20 mouse cellular contexts compared by ENCODE assay signal in genomic region chr1:86426128-86426527, GRCm38 (mm10). TPM values are rescaled to one million over a fixed set of nuclear protein-coding genes. Genes with fewer than 3 reads are reported as not detected.
DNase-seq lines count a peak whose midpoint lies in the region; ATAC-seq and TF ChIP-seq lines count a peak whose summit lies in the region.
"Had no signal": no experiment of that assay in that cellular context is flagged by ENCODE, and none has a peak within 500 bp of the region (broad histone marks: within the 10 kb centered on the region; RNA-seq: fewer than 3 reads in every experiment).

TSS of gene Nmur1 (minus strand) at chr1:86426228.
TSS of gene Tex44 (plus strand) at chr1:86426329.

- 93% methylated on average over 8 of the region's 8 CpGs for WGBS in forebrain, embryonic 13.5 days
- 95% methylated on average over 8 of the region's 8 CpGs for WGBS in forebrain, embryonic 16.5 days
- WGBS in stomach, embryonic 16.5 days = 90% methylated on average over 8 of the region's 8 CpGs
- whole genome bisulfite sequencing in stomach, postnatal 0 days = 91% methylated on average over 8 of the region's 8 CpGs
- WGBS in limb, embryonic 11.5 days = 86% methylated on average over 8 of the region's 8 CpGs
- 92% methylated on average over 8 of the region's 8 CpGs for WGBS in cerebellum, adult 2 months

- H3K9me3 ChIP-seq in forebrain, embryonic 13.5 days (replicated peaks) = no peaks in the 10 kb centered on the region
- H3K9me3 ChIP-seq in forebrain, embryonic 16.5 days (ENCODE audit: control insufficient read depth, low read length) = no peaks in the 10 kb centered on the region
- H3K9me3 ChIP-seq in stomach, embryonic 16.5 days (replicated peaks; ENCODE audit: control insufficient read depth, low read length) = no peaks in the 10 kb centered on the region
- H3K9me3 ChIP-seq in stomach, postnatal 0 days (ENCODE audit: control insufficient read depth, low read length) = no peaks in the 10 kb centered on the region
- no peaks in the 10 kb centered on the region for H3K9me3 ChIP-seq in limb, embryonic 11.5 days (ENCODE audit: control insufficient read depth, low read length)

- H3K27me3 ChIP-seq in forebrain, embryonic 13.5 days = no peaks in the 10 kb centered on the region
- no peaks in the 10 kb centered on the region for H3K27me3 ChIP-seq in forebrain, embryonic 16.5 days (replicated peaks; ENCODE audit: control insufficient read depth, insufficient read depth, low read length)
- no peaks in the 10 kb centered on the region for H3K27me3 ChIP-seq in stomach, embryonic 16.5 days (ENCODE audit: control insufficient read depth, insufficient read depth, low read length)
- H3K27me3 ChIP-seq in stomach, postnatal 0 days (ENCODE audit: control insufficient read depth, insufficient read depth, low read length) = no peaks in the 10 kb centered on the region
- H3K27me3 ChIP-seq in limb, embryonic 11.5 days (ENCODE audit: control insufficient read depth, insufficient read depth, low read length) = no peaks in the 10 kb centered on the region
- no peaks in the 10 kb centered on the region for H3K27me3 ChIP-seq in cerebellum, adult 2 months (ENCODE audit: control insufficient read depth, insufficient read depth, low read length)

- H3K4me1 ChIP-seq in forebrain, embryonic 13.5 days = peaks cover 18% of the 10 kb centered on the region
- peaks cover 5% of the 10 kb centered on the region for H3K4me1 ChIP-seq in forebrain, embryonic 16.5 days (replicated peaks; ENCODE audit: control insufficient read depth, insufficient read depth, low read length)
- 0 out of 2 replicates have a peak, but pooled peaks cover 5% of the 10 kb centered on the region for H3K4me1 ChIP-seq in stomach, embryonic 16.5 days (ENCODE audit: control insufficient read depth, insufficient read depth, low read length)
- no peaks in the 10 kb centered on the region for H3K4me1 ChIP-seq in stomach, postnatal 0 days (replicated peaks; ENCODE audit: control insufficient read depth, insufficient read depth)
- peaks cover 13% of the 10 kb centered on the region for H3K4me1 ChIP-seq in limb, embryonic 11.5 days (ENCODE audit: control insufficient read depth, insufficient read depth, low read length)
- H3K4me1 ChIP-seq in cerebellum, adult 2 months (ENCODE audit: control insufficient read depth, insufficient read depth, low read length) = no peaks in the 10 kb centered on the region

- no peak for TF ChIP-seq EP300 in stomach, postnatal 0 days (optimal IDR thresholded peaks at IDR 0.05)

- no peaks in the 10 kb centered on the region for H3K36me3 ChIP-seq in forebrain, embryonic 13.5 days (ENCODE audit: poor library complexity, severe bottlenecking)
- H3K36me3 ChIP-seq in forebrain, embryonic 16.5 days (ENCODE audit: control insufficient read depth, insufficient read depth) = no peaks in the 10 kb centered on the region
- H3K36me3 ChIP-seq in stomach, embryonic 16.5 days (ENCODE audit: control insufficient read depth, insufficient read depth, low read length) = no peaks in the 10 kb centered on the region
- H3K36me3 ChIP-seq in stomach, postnatal 0 days (ENCODE audit: control insufficient read depth, insufficient read depth, low read length) = no peaks in the 10 kb centered on the region
- H3K36me3 ChIP-seq in limb, embryonic 11.5 days (ENCODE audit: control insufficient read depth, insufficient read depth, low read length) = no peaks in the 10 kb centered on the region

- no peak within 1 kb of the TSS for H3K4me3 ChIP-seq in forebrain, embryonic 13.5 days
- no peak within 1 kb of the TSS for H3K4me3 ChIP-seq in forebrain, embryonic 16.5 days (replicated peaks; ENCODE audit: low read length)
- no peak within 1 kb of the TSS for H3K4me3 ChIP-seq in stomach, embryonic 16.5 days (replicated peaks; ENCODE audit: low read length)
- no peak within 1 kb of the TSS for H3K4me3 ChIP-seq in stomach, postnatal 0 days (ENCODE audit: low read depth, low read length)
- H3K4me3 ChIP-seq in limb, embryonic 11.5 days (ENCODE audit: low read depth, low read length) = no peak within 1 kb of the TSS
- no peak within 1 kb of the TSS for H3K4me3 ChIP-seq in cerebellum, adult 2 months (replicated peaks; ENCODE audit: insufficient read depth, low read depth, low read length)

- TF ChIP-seq POLR2A in cerebellum, adult 2 months (IDR thresholded peaks at IDR 0.05; ENCODE audit: borderline replicate concordance, insufficient read depth, low read length) = no peak

- no peak for TF ChIP-seq CTCF in stomach, postnatal 0 days (IDR thresholded peaks at IDR 0.05; ENCODE audit: low read depth)
- TF ChIP-seq CTCF in cerebellum, adult 2 months (IDR thresholded peaks at IDR 0.05; ENCODE audit: borderline replicate concordance, insufficient read depth, low read depth, low read length) = no peak

- intact Hi-C loops in left cerebral cortex, postnatal 10 days (cut with DNase I) = loop anchor here (5.0 kb wide), 1 partner anchor 54 kb away; no protein-coding TSS in a partner anchor

- H3K27ac ChIP-seq in forebrain, embryonic 13.5 days = peak within 1 kb of the TSS; percentile 46; the same call in 1 of the 2 replicates
- H3K27ac ChIP-seq in forebrain, embryonic 16.5 days (ENCODE audit: low read length) = no peak within 1 kb of the TSS; the same call in 1 of the 2 replicates
- H3K27ac ChIP-seq in stomach, embryonic 16.5 days (ENCODE audit: low read length) = no peak within 1 kb of the TSS
- H3K27ac ChIP-seq in stomach, postnatal 0 days (replicated peaks) = no peak within 1 kb of the TSS
- H3K27ac ChIP-seq in limb, embryonic 11.5 days (replicated peaks; ENCODE audit: low read depth, low read length) = no peak within 1 kb of the TSS
- no peak within 1 kb of the TSS for H3K27ac ChIP-seq in cerebellum, adult 2 months (ENCODE audit: insufficient read depth, low read length)

- 0 out of 2 replicates have a peak within 1 kb of the TSS, but pooled peaks have one; percentile 1 for H3K4me2 ChIP-seq in forebrain, embryonic 13.5 days
- H3K4me2 ChIP-seq in forebrain, embryonic 16.5 days (ENCODE audit: low read length) = no peak within 1 kb of the TSS
- H3K4me2 ChIP-seq in stomach, embryonic 16.5 days (ENCODE audit: low read depth, low read length) = no peak within 1 kb of the TSS
- no peak within 1 kb of the TSS for H3K4me2 ChIP-seq in stomach, postnatal 0 days (replicated peaks; ENCODE audit: low read depth)
- no peak within 1 kb of the TSS for H3K4me2 ChIP-seq in limb, embryonic 11.5 days (ENCODE audit: low read depth, severe bottlenecking)

- no peak for DNase-seq in stomach, postnatal 0 days (ENCODE audit: low spot score)
- DNase-seq in limb, embryonic 11.5 days (ENCODE audit: low spot score) = no peak
- no peak for DNase-seq in adrenal gland, postnatal 10 days
- DNase-seq in cerebellum, adult 2 months = no peak
- no peak for DNase-seq in left cerebral cortex, postnatal 10 days (ENCODE audit: extremely low spot score in 1 of 2, low spot score in 2 of 2)
- DNase-seq: cerebellum, adult 11-12 months; embryo, embryonic 11 days; gastrocnemius, postnatal 14 days; heart, postnatal 10 days; kidney, postnatal 25 days; lung, postnatal 14 days; spleen, adult 18-20 months had no signal

- no peak for ATAC-seq in forebrain, embryonic 13.5 days
- ATAC-seq in forebrain, embryonic 16.5 days = no peak
- no peak for ATAC-seq in stomach, embryonic 16.5 days (ENCODE audit: insufficient read depth, low FRiP score)
- no peak for ATAC-seq in stomach, postnatal 0 days (ENCODE audit: low FRiP score, low TSS enrichment)
- no peak for ATAC-seq in limb, embryonic 11.5 days (ENCODE audit: insufficient number of reproducible peaks, low FRiP score, low TSS enrichment, low read depth)
- ATAC-seq: intestine, postnatal 0 days had no signal

- no peak within 1 kb of the TSS for H3K9ac ChIP-seq in forebrain, embryonic 13.5 days
- H3K9ac ChIP-seq in forebrain, embryonic 16.5 days (replicated peaks; ENCODE audit: low read depth, low read length) = no peak within 1 kb of the TSS; the same call in 1 of the 2 replicates
- 0 out of 2 replicates have a peak within 1 kb of the TSS, but pooled peaks have one; percentile 28 for H3K9ac ChIP-seq in stomach, embryonic 16.5 days (ENCODE audit: low read length)
- H3K9ac ChIP-seq in stomach, postnatal 0 days (ENCODE audit: low read length) = no peak within 1 kb of the TSS
- peak within 1 kb of the TSS; percentile 22; the same call in 1 of the 2 replicates for H3K9ac ChIP-seq in limb, embryonic 11.5 days (ENCODE audit: low read length)

RNA-seq across cellular contexts. Expression of gene Nmur1, which starts in this region (rescaled TPM):
- 0.14 TPM in 1 of 2 replicates, not detected in the other for polyA plus RNA-seq in forebrain, embryonic 13.5 days (2015; fragmentation: Nextera tagmentation; extraction: Ambion mirVana)
- not detected in 2 replicates for polyA plus RNA-seq in forebrain, embryonic 16.5 days (2015; fragmentation: Nextera tagmentation; extraction: Ambion mirVana)
- polyA plus RNA-seq in stomach, embryonic 16.5 days (2015; fragmentation: Nextera tagmentation; extraction: Ambion mirVana) = not detected in 2 replicates
- polyA plus RNA-seq in stomach, postnatal 0 days (2015; fragmentation: Nextera tagmentation; extraction: Ambion mirVana) = 0.52 and 0.56 TPM in 2 replicates
- 0.12 and 0.40 TPM in 2 replicates for polyA plus RNA-seq in limb, embryonic 11.5 days (2014; fragmentation: Nextera tagmentation; extraction: Ambion mirVana)
- not detected for total RNA-seq in adrenal gland, postnatal 10 days (2021)
- polyA plus RNA-seq in cerebellum, adult 2 months (2012; rRNA removed) = 1.6 and 1.8 TPM in 2 replicates
- total RNA-seq in left cerebral cortex, postnatal 10 days (2021) = under 1 TPM in 1 of 2 experiments, not detected in 1; 0.63 TPM
- total RNA-seq: adrenal gland, postnatal 4 days; gastrocnemius, postnatal 14 days; heart, postnatal 10 days; layer of hippocampus, postnatal 25 days; liver, adult 2 months; MEL had no signal
- polyA plus RNA-seq: liver, adult 2 months had no signal

RNA-seq across cellular contexts. Expression of gene Tex44, which starts in this region (rescaled TPM):
- polyA plus RNA-seq in forebrain, embryonic 13.5 days (2015; fragmentation: Nextera tagmentation; extraction: Ambion mirVana) = not detected in 2 replicates
- polyA plus RNA-seq in forebrain, embryonic 16.5 days (2015; fragmentation: Nextera tagmentation; extraction: Ambion mirVana) = not detected in 2 replicates
- polyA plus RNA-seq in stomach, embryonic 16.5 days (2015; fragmentation: Nextera tagmentation; extraction: Ambion mirVana) = not detected in 2 replicates
- not detected in 2 replicates for polyA plus RNA-seq in stomach, postnatal 0 days (2015; fragmentation: Nextera tagmentation; extraction: Ambion mirVana)
- polyA plus RNA-seq in limb, embryonic 11.5 days (2014; fragmentation: Nextera tagmentation; extraction: Ambion mirVana) = not detected in 2 replicates
- total RNA-seq in adrenal gland, postnatal 10 days (2021) = not detected
- not detected in 2 replicates for polyA plus RNA-seq in cerebellum, adult 2 months (2012; rRNA removed)
- not detected for total RNA-seq in left cerebral cortex, postnatal 10 days (2021)
- total RNA-seq: adrenal gland, postnatal 4 days; gastrocnemius, postnatal 14 days; heart, postnatal 10 days; layer of hippocampus, postnatal 25 days; liver, adult 2 months; MEL had no signal
- polyA plus RNA-seq: intestine, postnatal 0 days; liver, adult 2 months had no signal

Comparison
In these comparisons a context has a peak if more than half of its experiments do, and no peak if none do; other contexts are left out.
1. H3K9ac ChIP-seq: peak in stomach, embryonic 16.5 days (single experiment) and limb, embryonic 11.5 days (single experiment); none in forebrain, embryonic 13.5 days (single experiment), forebrain, embryonic 16.5 days (single experiment) and stomach, postnatal 0 days (single experiment).